Mouse (Mus musculus) liver, embryonic 14.5 days (tissue): ENCODE measurements around the gene Rcbtb2. TPM values are rescaled to one million over a fixed set of nuclear protein-coding genes. Genes with fewer than 3 reads are reported as not detected.

Source experiments
- ATAC-seq: fragments of 200-750 bp; cut with Nextera tagmentation; 2 replicates; pipeline ENCODE4 v1.8.0; 2017; ENCODE audit warnings: moderate number of reproducible peaks, mild to moderate bottlenecking, moderate library complexity; ENCODE audit not compliant: insufficient read depth
- DNase-seq, 3 experiments: peaks; one replicate each; pipeline ENCODE4 v3.0.0-alpha.2; 2012 to 2013; ENCODE audit warnings: low read depth in 3 of 3, low spot score in 3 of 3
- H3K27ac ChIP-seq: fragments of 300-500 bp; sonication (generic); 2 replicates; pipeline ENCODE4 v1.5.1; 2014; ENCODE audit warnings: moderate library complexity, mild to moderate bottlenecking, control low read depth, inconsistent platforms
- H3K27me3 ChIP-seq: fragments of 300-500 bp; sonication (generic); 2 replicates; pipeline ENCODE4 v1.6.1; 2014; ENCODE audit warnings: mild to moderate bottlenecking, low read length, moderate library complexity; ENCODE audit not compliant: control insufficient read depth, insufficient read depth
- H3K36me3 ChIP-seq: fragments of 300-500 bp; sonication (generic); replicated peaks from 2 replicates; pipeline ENCODE4 v1.6.1; 2014; ENCODE audit warnings: low read depth; ENCODE audit not compliant: control insufficient read depth, insufficient read depth
- H3K4me1 ChIP-seq, 2 experiments: fragments of 200-500 bp in 1 of 2; fragments of 300-500 bp in 1 of 2; sonication (generic) in 1 of 2; replicated peaks; 2 replicates each; pipeline ENCODE4 v1.6.1; 2012 to 2014; ENCODE audit warnings: antibody characterized with exemption in 1 of 2, inconsistent platforms in 1 of 2, low read length in 1 of 2; ENCODE audit not compliant: control insufficient read depth in 2 of 2, insufficient read depth in 2 of 2
- H3K4me2 ChIP-seq: fragments of 300-500 bp; sonication (generic); 2 replicates; pipeline ENCODE4 v1.6.1; 2014; ENCODE audit warnings: low read depth, mild to moderate bottlenecking, control low read depth, moderate library complexity
- H3K4me3 ChIP-seq, 2 experiments: fragments of 200-500 bp in 1 of 2; fragments of 300-500 bp in 1 of 2; sonication (generic) in 1 of 2; 2 replicates each; pipeline ENCODE4 v1.5.1; 2012 to 2014; ENCODE audit warnings: low read depth in 2 of 2, low read length in 2 of 2, mild to moderate bottlenecking in 2 of 2, control low read depth in 1 of 2, inconsistent platforms in 1 of 2, moderate library complexity in 1 of 2; ENCODE audit not compliant: insufficient read depth in 1 of 2
- H3K9ac ChIP-seq: fragments of 300-500 bp; sonication (generic); replicated peaks from 2 replicates; pipeline ENCODE4 v1.6.1; 2014; ENCODE audit warnings: mild to moderate bottlenecking, control low read depth, moderate library complexity
- H3K9me3 ChIP-seq: fragments of 300-500 bp; sonication (generic); 2 replicates; pipeline ENCODE4 v1.6.1; 2016; ENCODE audit warnings: low read length, mixed read lengths; ENCODE audit not compliant: control insufficient read depth
- CTCF ChIP-seq: IDR thresholded peaks from 2 replicates; pipeline ENCODE4 v1.5.1; 2016; ENCODE audit warnings: antibody characterized with exemption, low read depth, control low read depth
- EP300 ChIP-seq: IDR thresholded peaks from 2 replicates; pipeline ENCODE4 v1.6.1; 2016; ENCODE audit warnings: antibody characterized with exemption, low read depth
- WGBS: fragments of 180-500 bp; shearing (Covaris S2); extraction: QIAGEN DNeasy Blood & Tissue Kit; methylation state at CpG from one replicate; pipeline ENCODE4 v1.1.7; 2014; ENCODE audit not compliant: insufficient replicate concordance; 5-methylcytosine and 5-hydroxymethylcytosine counted together
- polyA plus RNA-seq, 2 experiments: library from polyadenylated mRNA; depleted of rRNA in 1 of 2; stranded (reverse) in 1 of 2; unstranded in 1 of 2; fragments of >200 nt; fragmentation: Nextera tagmentation in 1 of 2; extraction: Ambion mirVana in 1 of 2; gene quantifications; 2 replicates each; pipeline versions ENCODE4 v1.2.1 to v1.2.3; 2012 to 2014

Gene Rcbtb2
- polyA plus RNA-seq, 2 experiments: 7.9 to 20.3 TPM

DNA sequence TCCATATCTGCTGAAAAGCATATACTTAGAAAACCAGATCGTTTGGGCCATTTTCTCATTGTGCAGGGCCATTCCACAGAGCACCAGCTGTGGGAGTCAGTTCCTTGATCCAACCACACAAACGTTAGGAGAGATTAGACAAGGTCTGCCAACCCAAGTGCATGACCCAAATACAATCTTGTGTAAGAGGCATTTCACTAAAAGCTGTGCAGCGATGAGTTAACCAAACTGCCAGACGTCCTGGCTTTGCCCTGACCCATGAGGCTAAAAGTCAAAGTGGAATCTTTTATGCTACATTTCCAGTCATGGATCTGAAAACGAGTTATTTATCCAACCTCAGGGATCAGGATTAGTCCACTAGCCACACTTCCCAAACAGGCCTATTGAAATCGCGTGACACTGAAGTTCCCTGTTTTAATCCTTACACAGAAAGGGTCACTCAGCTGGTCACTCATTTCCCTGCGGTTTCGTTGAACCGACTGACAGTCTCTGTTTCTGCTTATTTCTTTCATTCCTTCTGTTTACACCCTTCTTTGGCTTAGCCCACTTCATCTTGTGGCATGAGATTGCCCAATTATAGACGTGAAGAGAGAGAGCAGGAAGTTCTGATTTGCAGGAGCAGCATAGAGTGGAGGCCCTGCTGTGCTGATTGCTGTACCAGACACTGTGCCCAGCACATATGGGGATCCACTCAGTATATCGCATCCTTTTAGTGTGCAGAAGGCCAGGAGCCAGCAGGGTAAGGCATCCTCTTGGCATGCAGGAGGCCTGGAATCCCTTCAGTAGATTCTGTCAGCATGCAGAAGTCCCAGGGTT is 49.6 kb downstream of the Rcbtb2 start:
- 55% methylated on average over 12 of the region's 12 CpGs for WGBS
- Histone ChIP-seq H3K9ac (no peak overlapping the region), H3K4me1 (peaks cover 0 to 15% of the 10 kb centered on the region in 2 experiments; a peak in 2 of 4 replicates), H3K27me3 (no peaks in the 10 kb centered on the region), H3K4me3 (no peak overlapping the region), H3K27ac (no peak overlapping the region), H3K9me3 (no peaks in the 10 kb centered on the region), H3K36me3 (no peaks in the 10 kb centered on the region), H3K4me2 (no peak overlapping the region)
- TF ChIP-seq CTCF (no peak), EP300 (no peak)
- no peak; the same call in 1 of the 2 replicates for ATAC-seq
- DNase-seq: no peak

DNA sequence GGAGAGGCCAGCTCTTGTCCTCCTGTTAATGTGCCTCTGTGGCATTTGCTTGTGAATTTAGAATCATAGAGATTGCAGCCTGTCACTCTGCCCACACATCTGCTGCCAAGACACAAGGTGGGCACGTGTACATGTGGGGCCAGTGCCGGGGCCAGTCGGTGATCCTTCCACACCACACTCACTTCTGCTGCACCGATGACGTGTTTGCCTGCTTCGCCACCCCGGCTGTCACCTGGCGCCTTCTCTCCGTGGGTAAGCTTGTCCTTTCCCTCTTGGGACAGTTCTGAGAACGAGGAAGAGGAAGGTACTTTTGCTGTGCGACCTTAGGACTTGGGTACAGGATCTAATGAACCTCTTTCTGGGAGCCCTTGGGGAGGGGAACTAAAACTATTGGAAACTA is 50.8 kb downstream of the Rcbtb2 start:
- DNase-seq (no peak), ATAC-seq (no peak)
- 68% methylated on average over 11 of the region's 11 CpGs for WGBS
- H3K9me3 ChIP-seq: no peaks in the 10 kb centered on the region
- H3K27me3 ChIP-seq: no peaks in the 10 kb centered on the region
- no peaks in the 10 kb centered on the region for H3K36me3 ChIP-seq
- no peak overlapping the region for H3K27ac ChIP-seq
- no peak overlapping the region for H3K4me2 ChIP-seq
- H3K4me3 ChIP-seq: no peak overlapping the region
- peaks cover 0 to 20% of the 10 kb centered on the region in 2 experiments; a peak in 2 of 4 replicates for H3K4me1 ChIP-seq
- TF ChIP-seq EP300 (no peak), CTCF (no peak)
- H3K9ac ChIP-seq: no peak overlapping the region

DNA sequence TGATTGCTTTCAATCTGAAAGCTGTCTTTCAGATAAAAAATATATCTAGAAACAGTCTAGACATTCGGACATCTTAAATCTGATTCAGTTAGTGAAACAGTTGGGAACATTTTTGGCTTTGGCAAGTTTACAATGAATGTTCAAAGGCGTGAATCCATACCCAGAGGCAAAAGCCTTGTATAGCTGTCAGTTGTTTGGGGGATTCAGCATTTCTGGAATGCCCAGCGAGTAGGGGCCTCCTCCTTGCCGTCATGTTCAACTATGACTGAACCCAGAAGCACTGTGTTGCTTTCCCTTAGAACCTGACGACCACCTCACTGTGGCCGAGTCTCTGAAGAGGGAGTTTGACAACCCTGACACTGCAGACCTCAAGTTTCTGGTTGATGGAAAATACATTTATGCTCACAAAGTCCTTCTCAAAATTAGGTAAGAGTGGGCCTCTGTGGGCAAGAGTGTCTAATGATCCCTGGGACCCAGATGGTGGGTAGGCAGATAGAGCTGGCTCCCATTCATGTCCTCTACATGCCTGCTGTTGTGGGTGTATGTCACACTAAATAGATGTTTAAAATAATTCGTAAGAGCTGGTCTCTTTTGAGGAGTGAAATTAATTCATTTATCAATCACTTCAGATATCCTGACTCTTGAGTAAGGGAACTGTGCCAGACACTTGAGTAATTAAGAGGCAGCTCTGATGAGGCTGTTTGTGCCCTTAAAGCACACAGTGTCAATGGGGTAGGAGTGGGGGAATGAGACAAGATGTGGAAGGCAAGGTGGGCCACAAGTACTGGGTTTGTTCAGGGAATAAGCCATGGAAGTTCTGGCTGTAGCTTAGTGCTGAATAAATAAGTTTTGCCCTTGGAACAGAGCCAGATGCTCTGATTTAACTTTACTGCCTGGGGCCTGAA is 51.5 kb downstream of the Rcbtb2 start:
- 64% methylated on average over 7 of the region's 7 CpGs for WGBS
- Histone ChIP-seq H3K27me3 (no peaks in the 10 kb centered on the region), H3K4me3 (no peak overlapping the region), H3K9me3 (no peaks in the 10 kb centered on the region), H3K27ac (no peak overlapping the region), H3K4me1 (peaks cover 0 to 25% of the 10 kb centered on the region in 2 experiments; a peak in 2 of 4 replicates), H3K9ac (no peak overlapping the region), H3K36me3 (no peaks in the 10 kb centered on the region), H3K4me2 (no peak overlapping the region)
- TF ChIP-seq CTCF (no peak), EP300 (no peak)
- ATAC-seq: no peak
- no peak for DNase-seq

DNA sequence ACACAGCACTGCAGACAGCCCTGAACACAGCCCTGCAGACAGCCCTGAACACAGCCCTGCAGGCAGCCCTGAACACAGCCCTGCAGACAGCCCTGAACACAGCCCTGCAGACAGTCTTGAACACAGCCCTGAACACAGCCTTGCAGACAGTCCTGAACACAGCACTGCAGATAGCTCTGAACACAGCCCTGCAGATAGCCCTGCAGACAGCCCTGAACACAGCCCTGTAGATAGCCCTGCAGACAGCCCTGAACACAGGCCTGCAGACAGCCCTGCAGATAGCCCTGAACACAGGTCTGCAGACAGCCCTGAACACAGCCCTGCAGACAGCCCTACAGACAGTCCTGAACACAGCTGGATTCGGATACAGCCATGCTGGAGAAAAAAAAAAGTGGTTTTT is 52.2 kb downstream of the Rcbtb2 start:
- H3K36me3 ChIP-seq: no peaks in the 10 kb centered on the region
- peaks cover 0 to 27% of the 10 kb centered on the region in 2 experiments; a peak in 2 of 4 replicates for H3K4me1 ChIP-seq
- TF ChIP-seq EP300: no peak
- TF ChIP-seq CTCF: no peak
- H3K27me3 ChIP-seq: no peaks in the 10 kb centered on the region
- H3K27ac ChIP-seq: no peak overlapping the region
- no peak overlapping the region for H3K9ac ChIP-seq
- ATAC-seq: no peak
- WGBS: 65% methylated on average over 1 of the region's 1 CpGs
- H3K4me2 ChIP-seq: no peak overlapping the region
- no peaks in the 10 kb centered on the region for H3K9me3 ChIP-seq
- H3K4me3 ChIP-seq: no peak overlapping the region
- DNase-seq: no peak

DNA sequence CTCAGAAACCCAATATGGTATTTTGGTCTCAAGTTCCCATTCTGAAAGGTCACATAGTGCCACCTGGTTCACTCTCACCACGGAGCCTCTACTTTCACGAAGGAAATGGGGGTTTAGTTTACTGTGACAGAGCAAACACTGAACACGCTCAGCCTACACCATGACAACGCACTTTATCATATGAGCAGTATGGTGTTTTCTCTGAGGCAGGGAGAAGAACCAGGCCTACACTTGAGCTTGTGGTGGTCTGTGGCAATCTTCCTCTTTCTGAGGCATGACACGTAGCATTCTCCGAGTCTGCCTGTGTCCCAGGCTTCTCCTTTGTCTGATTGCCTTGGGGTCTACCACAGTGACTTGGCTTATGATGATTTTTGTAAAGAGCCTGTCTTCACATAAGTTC is 53.0 kb downstream of the Rcbtb2 start:
- WGBS: 16% methylated on average over 6 of the region's 6 CpGs
- ATAC-seq (no peak), DNase-seq (no peak)
- Histone ChIP-seq H3K27ac (no peak overlapping the region), H3K27me3 (no peaks in the 10 kb centered on the region), H3K36me3 (no peaks in the 10 kb centered on the region), H3K4me3 (no peak overlapping the region), H3K4me2 (no peak overlapping the region), H3K9me3 (no peaks in the 10 kb centered on the region), H3K9ac (no peak overlapping the region), H3K4me1 (peaks cover 0 to 27% of the 10 kb centered on the region in 2 experiments; a peak in 2 of 4 replicates)
- TF ChIP-seq CTCF (no peak), EP300 (no peak)
